Mouse (Mus musculus): ENCODE data around the gene Gm48551. TPM values are rescaled to one million over a fixed set of nuclear protein-coding genes. Genes with fewer than 3 reads are reported as not detected.
A peak's percentile ranks its signal among the peaks of the same experiment; 100 is the strongest.

Gm48551 gene
- polyA plus RNA-seq, 1 experiment from 2014 or later: 5.9 TPM

- WGBS: 9% methylated on average over 7 of the region's 7 CpGs
- H3K4me3 ChIP-seq: no peak overlapping the region
- H3K4me2 ChIP-seq (replicated peaks): peak overlapping the region; percentile 26
- H3K4me1 ChIP-seq: peaks cover 69% of the 10 kb centered on the region
- peak overlapping the region; percentile 50; the same call in 1 of the 2 replicates for H3K9ac ChIP-seq
- peak overlapping the region; percentile 94 for H3K27ac ChIP-seq
- no peak for ATAC-seq (ENCODE audit: low FRiP score)
- no peaks in the 10 kb centered on the region for H3K9me3 ChIP-seq (replicated peaks)
- peaks cover 35% of the 10 kb centered on the region for H3K36me3 ChIP-seq
- peaks cover 29% of the 10 kb centered on the region for H3K27me3 ChIP-seq
Observed at GRCm38 (mm10) chr10:81402227-81402765, 18.0 kb downstream of the Gm48551 start.

- H3K27ac ChIP-seq: peak overlapping the region; percentile 94
- H3K27me3 ChIP-seq: peaks cover 38% of the 10 kb centered on the region
- H3K4me1 ChIP-seq: peaks cover 72% of the 10 kb centered on the region
- peaks cover 35% of the 10 kb centered on the region for H3K36me3 ChIP-seq
- H3K4me3 ChIP-seq: no peak overlapping the region
- peak overlapping the region; percentile 50; the same call in 1 of the 2 replicates for H3K9ac ChIP-seq
- H3K9me3 ChIP-seq (replicated peaks): no peaks in the 10 kb centered on the region
- 38% methylated on average over 10 of the region's 10 CpGs for WGBS
- H3K4me2 ChIP-seq (replicated peaks): peak overlapping the region; percentile 26; the same call in 1 of the 2 replicates
- ATAC-seq (ENCODE audit: low FRiP score): no peak
Observed at GRCm38 (mm10) chr10:81403511-81403910, 19.2 kb downstream of the Gm48551 start.

GRCm38 (mm10) chr10:81404082-81404481, 19.8 kb downstream of the Gm48551 start:
- 23% methylated on average over 9 of the region's 9 CpGs for WGBS
- Histone ChIP-seq H3K4me2 (replicated peaks) (no peak overlapping the region), H3K9me3 (replicated peaks) (no peaks in the 10 kb centered on the region), H3K36me3 (peaks cover 34% of the 10 kb centered on the region), H3K9ac (no peak overlapping the region), H3K27me3 (peaks cover 43% of the 10 kb centered on the region), H3K27ac (no peak overlapping the region), H3K4me3 (no peak overlapping the region), H3K4me1 (peaks cover 77% of the 10 kb centered on the region)
- no peak for ATAC-seq (ENCODE audit: low FRiP score)

- Histone ChIP-seq H3K9me3 (replicated peaks) (no peaks in the 10 kb centered on the region), H3K4me2 (replicated peaks) (no peak overlapping the region), H3K4me3 (no peak overlapping the region), H3K27me3 (peaks cover 42% of the 10 kb centered on the region), H3K4me1 (peaks cover 77% of the 10 kb centered on the region), H3K9ac (no peak overlapping the region), H3K27ac (no peak overlapping the region; the same call in 1 of the 2 replicates), H3K36me3 (peaks cover 28% of the 10 kb centered on the region)
- 48% methylated on average over 18 of the region's 18 CpGs for WGBS
- no peak for ATAC-seq (ENCODE audit: low FRiP score)
Observed at GRCm38 (mm10) chr10:81404720-81405119, 20.5 kb downstream of the Gm48551 start.

GRCm38 (mm10) chr10:81405588-81406201, 21.4 kb downstream of the Gm48551 start:
- peak overlapping the region; percentile 43; the same call in 1 of the 2 replicates for H3K4me2 ChIP-seq (replicated peaks)

GRCm38 (mm10) chr10:81406504-81407440, 22.5 kb downstream of the Gm48551 start:
- WGBS: 26% methylated on average over 24 of the region's 24 CpGs
- peak overlapping the region; percentile 43 for H3K4me2 ChIP-seq (replicated peaks)
- peak overlapping the region; percentile 51 for H3K9ac ChIP-seq
- ATAC-seq (ENCODE audit: low FRiP score): no peak
- no peaks in the 10 kb centered on the region for H3K9me3 ChIP-seq (replicated peaks)
- no peak overlapping the region for H3K27ac ChIP-seq
- peaks cover 40% of the 10 kb centered on the region for H3K27me3 ChIP-seq
- peaks cover 75% of the 10 kb centered on the region for H3K4me1 ChIP-seq
- H3K4me3 ChIP-seq: peak overlapping the region; percentile 12
- peaks cover 19% of the 10 kb centered on the region for H3K36me3 ChIP-seq

More at GRCm38 (mm10) chr10:81405588-81406201, 21.4 kb downstream of the Gm48551 start:
- Histone ChIP-seq H3K36me3 (peaks cover 19% of the 10 kb centered on the region), H3K9ac (no peak overlapping the region), H3K9me3 (replicated peaks) (no peaks in the 10 kb centered on the region), H3K27me3 (peaks cover 40% of the 10 kb centered on the region), H3K27ac (no peak overlapping the region), H3K4me3 (no peak overlapping the region), H3K4me1 (peaks cover 76% of the 10 kb centered on the region)
- no peak for ATAC-seq (ENCODE audit: low FRiP score)
- 50% methylated on average over 13 of the region's 13 CpGs for WGBS

- Histone ChIP-seq H3K9ac (peak overlapping the region; percentile 51), H3K27ac (peak overlapping the region; percentile 50), H3K9me3 (replicated peaks) (no peaks in the 10 kb centered on the region), H3K4me3 (peak overlapping the region; percentile 12; the same call in 1 of the 2 replicates), H3K4me1 (peaks cover 75% of the 10 kb centered on the region), H3K27me3 (peaks cover 40% of the 10 kb centered on the region), H3K4me2 (replicated peaks) (peak overlapping the region; percentile 43), H3K36me3 (peaks cover 19% of the 10 kb centered on the region)
- 26% methylated on average over 31 of the region's 31 CpGs for WGBS
- ATAC-seq (ENCODE audit: low FRiP score): no peak
Observed at GRCm38 (mm10) chr10:81407539-81408423, 23.5 kb downstream of the Gm48551 start.

- WGBS: 34% methylated on average over 13 of the region's 13 CpGs
- Histone ChIP-seq H3K27ac (no peak overlapping the region), H3K4me3 (no peak overlapping the region), H3K9ac (no peak overlapping the region), H3K4me2 (replicated peaks) (0 out of 2 replicates have a peak overlapping the region, but pooled peaks have one; percentile 1), H3K4me1 (peaks cover 73% of the 10 kb centered on the region), H3K9me3 (replicated peaks) (no peaks in the 10 kb centered on the region), H3K27me3 (peaks cover 40% of the 10 kb centered on the region), H3K36me3 (peaks cover 19% of the 10 kb centered on the region)
- no peak for ATAC-seq (ENCODE audit: low FRiP score)
Observed at GRCm38 (mm10) chr10:81408424-81408729, 24.1 kb downstream of the Gm48551 start.

- no peak overlapping the region for H3K9ac ChIP-seq
- WGBS: 12% methylated on average over 9 of the region's 9 CpGs
- no peak for ATAC-seq (ENCODE audit: low FRiP score)
- 0 out of 2 replicates have a peak overlapping the region, but pooled peaks have one; percentile 5 for H3K4me2 ChIP-seq (replicated peaks)
- H3K9me3 ChIP-seq (replicated peaks): no peaks in the 10 kb centered on the region
- peaks cover 19% of the 10 kb centered on the region for H3K36me3 ChIP-seq
- no peak overlapping the region for H3K4me3 ChIP-seq
- peak overlapping the region; percentile 25 for H3K27ac ChIP-seq
- peaks cover 73% of the 10 kb centered on the region for H3K4me1 ChIP-seq
- H3K27me3 ChIP-seq: peaks cover 40% of the 10 kb centered on the region
Observed at GRCm38 (mm10) chr10:81408871-81409291, 24.6 kb downstream of the Gm48551 start.

- H3K27me3 ChIP-seq: peaks cover 40% of the 10 kb centered on the region
- H3K4me2 ChIP-seq (replicated peaks): no peak overlapping the region
- H3K4me1 ChIP-seq: peaks cover 78% of the 10 kb centered on the region
- H3K36me3 ChIP-seq: peaks cover 16% of the 10 kb centered on the region
- H3K27ac ChIP-seq: peak overlapping the region; percentile 25
- 10% methylated on average over 8 of the region's 8 CpGs for WGBS
- H3K9ac ChIP-seq: no peak overlapping the region
- no peaks in the 10 kb centered on the region for H3K9me3 ChIP-seq (replicated peaks)
- H3K4me3 ChIP-seq: no peak overlapping the region
- ATAC-seq (ENCODE audit: low FRiP score): no peak
Observed at GRCm38 (mm10) chr10:81409330-81409729, 25.1 kb downstream of the Gm48551 start.

GRCm38 (mm10) chr10:81410350-81410749, 26.1 kb downstream of the Gm48551 start:
- Histone ChIP-seq H3K4me1 (peaks cover 86% of the 10 kb centered on the region), H3K4me2 (replicated peaks) (no peak overlapping the region), H3K36me3 (0 out of 2 replicates have a peak, but pooled peaks cover 7% of the 10 kb centered on the region), H3K9ac (no peak overlapping the region), H3K27ac (0 out of 2 replicates have a peak overlapping the region, but pooled peaks have one; percentile 75), H3K27me3 (peaks cover 33% of the 10 kb centered on the region), H3K9me3 (replicated peaks) (no peaks in the 10 kb centered on the region), H3K4me3 (no peak overlapping the region)
- WGBS: 69% methylated on average over 4 of the region's 4 CpGs
- ATAC-seq (ENCODE audit: low FRiP score): no peak

All from hindbrain, embryonic 12.5 days (tissue).